Mouse (Mus musculus) limb, embryonic 10.5 days (tissue): ENCODE measurements at regions not wholly inside any gene's neighbourhood (a gene's known extent, or its start where the extent isn't known, plus 50 kb on each side); places are given as distances from the start of the nearest gene placed in this dataset.

Source experiments
- DNase-seq: peaks from one replicate; pipeline ENCODE4 v3.0.0-alpha.2; 2017; ENCODE audit warnings: low spot score
- H3K27ac ChIP-seq: fragments of 300-500 bp; sonication (generic); 2 replicates; pipeline ENCODE4 v1.5.1; 2016; ENCODE audit warnings: mild to moderate bottlenecking
- H3K27me3 ChIP-seq: fragments of 300-500 bp; sonication (generic); 2 replicates; pipeline ENCODE4 v1.6.1; 2016; ENCODE audit warnings: low read depth, mild to moderate bottlenecking; ENCODE audit not compliant: poor library complexity, severe bottlenecking
- H3K36me3 ChIP-seq: fragments of 300-500 bp; sonication (generic); 2 replicates; pipeline ENCODE4 v1.6.1; 2016; ENCODE audit warnings: mild to moderate bottlenecking, moderate library complexity
- H3K4me1 ChIP-seq: fragments of 300-500 bp; sonication (generic); 2 replicates; pipeline ENCODE4 v1.6.1; 2016
- H3K4me3 ChIP-seq: fragments of 300-500 bp; sonication (generic); 2 replicates; pipeline ENCODE4 v1.5.1; 2016; ENCODE audit warnings: mild to moderate bottlenecking, moderate library complexity
- H3K9me3 ChIP-seq: fragments of 300-500 bp; sonication (generic); replicated peaks from 2 replicates; pipeline ENCODE4 v1.6.1; 2016; ENCODE audit warnings: mild to moderate bottlenecking
- WGBS: fragments of 180-500 bp; shearing (Covaris S2); methylation state at CpG from one replicate; pipeline ENCODE4 v1.1.7; 2016; 5-methylcytosine and 5-hydroxymethylcytosine counted together

- H3K27ac ChIP-seq: peak overlapping the region; percentile 37
- H3K4me1 ChIP-seq: peaks cover 17% of the 10 kb centered on the region
- H3K27me3 ChIP-seq: no peaks in the 10 kb centered on the region
- H3K36me3 ChIP-seq: no peaks in the 10 kb centered on the region
- 47% methylated on average over 6 of the region's 6 CpGs for WGBS
- no peak for DNase-seq
- no peak overlapping the region for H3K4me3 ChIP-seq
- no peaks in the 10 kb centered on the region for H3K9me3 ChIP-seq
Measured at GRCm38 (mm10) chr3:8731398-8731797, 878.5 kb downstream of the Zfp704 start.

- DNase-seq: no peak
- Histone ChIP-seq H3K4me1 (peaks cover 65% of the 10 kb centered on the region), H3K4me3 (no peak overlapping the region), H3K36me3 (no peaks in the 10 kb centered on the region), H3K9me3 (no peaks in the 10 kb centered on the region), H3K27me3 (no peaks in the 10 kb centered on the region), H3K27ac (peak overlapping the region; percentile 77)
- 49% methylated on average over 4 of the region's 4 CpGs for WGBS
Measured at GRCm38 (mm10) chr3:8721628-8722594, 888.0 kb downstream of the Zfp704 start.

- Histone ChIP-seq H3K4me1 (peaks cover 73% of the 10 kb centered on the region), H3K27ac (no peak overlapping the region), H3K9me3 (no peaks in the 10 kb centered on the region), H3K4me3 (no peak overlapping the region), H3K27me3 (no peaks in the 10 kb centered on the region), H3K36me3 (no peaks in the 10 kb centered on the region)
- WGBS: 85% methylated on average over 7 of the region's 7 CpGs
- no peak for DNase-seq
Measured at GRCm38 (mm10) chr3:8720586-8721100, 889.2 kb downstream of the Zfp704 start.

DNA sequence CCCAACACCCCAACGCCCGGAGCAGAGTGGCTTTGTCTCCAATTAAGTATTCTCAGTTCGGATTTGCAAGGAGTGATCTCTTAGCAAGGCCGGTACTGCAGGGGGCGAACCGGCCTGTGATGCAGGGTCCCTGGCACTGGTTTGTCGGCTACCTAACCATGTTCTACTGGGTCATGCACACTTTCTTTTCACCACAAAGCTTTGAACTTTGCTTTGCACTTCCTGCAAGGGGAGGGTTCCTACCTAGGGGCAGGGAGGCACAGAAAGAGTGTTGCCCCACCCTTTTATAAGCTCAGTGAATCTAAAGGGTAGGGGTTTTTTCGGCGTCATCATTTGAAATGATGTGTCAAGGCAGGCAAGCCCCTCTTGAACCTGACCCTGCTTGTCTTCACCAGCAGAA, 891.7 kb downstream of the Zfp704 start:
- Histone ChIP-seq H3K27me3 (no peaks in the 10 kb centered on the region), H3K4me1 (peaks cover 75% of the 10 kb centered on the region), H3K36me3 (no peaks in the 10 kb centered on the region), H3K27ac (peak overlapping the region; percentile 84), H3K9me3 (no peaks in the 10 kb centered on the region), H3K4me3 (peak overlapping the region; percentile 46)
- DNase-seq: peak; percentile 49
- 3% methylated on average over 9 of the region's 9 CpGs for WGBS

DNA sequence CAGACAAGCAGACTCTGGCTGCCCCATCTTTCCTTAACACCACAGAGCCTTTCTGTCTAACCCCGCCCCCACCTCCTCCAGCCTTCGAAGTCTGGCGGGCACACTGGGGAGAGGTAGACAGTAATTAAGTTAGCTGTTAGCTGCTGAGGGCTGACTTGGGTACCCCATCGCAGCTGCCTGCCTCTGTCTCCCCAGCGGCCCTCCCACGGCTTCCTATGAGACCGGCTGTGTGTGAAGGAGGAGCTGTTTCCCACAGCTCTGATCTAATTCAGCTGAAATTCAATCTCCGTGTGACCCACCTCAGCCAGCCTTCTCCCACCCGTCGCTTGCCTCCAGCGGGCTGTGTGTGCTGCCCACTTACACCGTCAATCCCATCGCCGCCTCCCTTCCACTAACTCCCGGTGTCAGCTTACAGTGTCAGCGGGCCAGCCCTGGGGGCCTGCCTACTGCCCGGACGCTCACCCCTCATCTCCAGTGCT, 892.5 kb downstream of the Zfp704 start:
- no peaks in the 10 kb centered on the region for H3K9me3 ChIP-seq
- no peaks in the 10 kb centered on the region for H3K36me3 ChIP-seq
- peak overlapping the region; percentile 84 for H3K27ac ChIP-seq
- peak overlapping the region; percentile 46 for H3K4me3 ChIP-seq
- no peaks in the 10 kb centered on the region for H3K27me3 ChIP-seq
- DNase-seq: peak; percentile 90
- WGBS: under 1% methylated on average over 18 of the region's 18 CpGs
- peaks cover 69% of the 10 kb centered on the region for H3K4me1 ChIP-seq
